8 mouse cellular contexts compared by ENCODE assay signal in genomic region chr3:51611972-51612371, GRCm38 (mm10). TPM values are rescaled to one million over a fixed set of nuclear protein-coding genes. Genes with fewer than 3 reads are reported as not detected.
DNase-seq lines count a peak whose midpoint lies in the region; ATAC-seq and TF ChIP-seq lines count a peak whose summit lies in the region.

No protein-coding gene starts in this region.

- H3K27ac ChIP-seq in embryonic facial prominence, embryonic 12.5 days, result 0 out of 2 replicates have a peak overlapping the region, but pooled peaks have one; percentile 36
- H3K27ac ChIP-seq in heart, adult 2 months, result peak overlapping the region; percentile 23; the same call in 1 of the 2 replicates
- no peak overlapping the region for H3K27ac ChIP-seq in kidney, adult 2 months (ENCODE audit: insufficient read depth, low read depth, low read length)
- H3K27ac ChIP-seq in liver, embryonic 14.5 days, result no peak overlapping the region

- H3K9ac ChIP-seq in embryonic facial prominence, embryonic 12.5 days, result no peak overlapping the region; the same call in 1 of the 2 replicates
- no peak overlapping the region for H3K9ac ChIP-seq in heart, adult 2 months (ENCODE audit: low read depth, low read length)
- H3K9ac ChIP-seq in liver, embryonic 14.5 days (replicated peaks), result no peak overlapping the region

- H3K9me3 ChIP-seq in embryonic facial prominence, embryonic 12.5 days, result no peaks in the 10 kb centered on the region
- no peaks in the 10 kb centered on the region for H3K9me3 ChIP-seq in liver, embryonic 14.5 days (ENCODE audit: control insufficient read depth, low read length)

- peak; percentile 61; the same call in 1 of the 2 replicates for TF ChIP-seq EP300 in heart, adult 2 months (IDR thresholded peaks at IDR 0.05; ENCODE audit: insufficient read depth, low read depth, low read length)
- TF ChIP-seq EP300 in liver, embryonic 14.5 days (IDR thresholded peaks at IDR 0.05; ENCODE audit: low read depth), result no peak

- H3K27me3 ChIP-seq in embryonic facial prominence, embryonic 12.5 days, result no peaks in the 10 kb centered on the region
- H3K27me3 ChIP-seq in heart, adult 2 months (ENCODE audit: control insufficient read depth, insufficient read depth, low read length), result no peaks in the 10 kb centered on the region
- no peaks in the 10 kb centered on the region for H3K27me3 ChIP-seq in kidney, adult 2 months (replicated peaks; ENCODE audit: control insufficient read depth, insufficient read depth, low read length)
- no peaks in the 10 kb centered on the region for H3K27me3 ChIP-seq in liver, embryonic 14.5 days (ENCODE audit: control insufficient read depth, insufficient read depth, low read length)

- peaks cover 6% of the 10 kb centered on the region; the same call in 1 of the 2 replicates for H3K4me1 ChIP-seq in embryonic facial prominence, embryonic 12.5 days
- H3K4me1 ChIP-seq in heart, adult 2 months (ENCODE audit: control insufficient read depth, insufficient read depth, low read length), result no peaks in the 10 kb centered on the region
- no peaks in the 10 kb centered on the region for H3K4me1 ChIP-seq in kidney, adult 2 months (ENCODE audit: control insufficient read depth, insufficient read depth, low read length)
- H3K4me1 ChIP-seq in liver, embryonic 14.5 days (replicated peaks; ENCODE audit: control insufficient read depth in 2 of 2, insufficient read depth in 2 of 2, low read length in 1 of 2), result peaks cover 0 to 6% of the 10 kb centered on the region in 2 experiments; a peak in 2 of 4 replicates

- no peak overlapping the region for H3K4me2 ChIP-seq in embryonic facial prominence, embryonic 12.5 days (replicated peaks)
- H3K4me2 ChIP-seq in liver, embryonic 14.5 days (ENCODE audit: low read depth), result no peak overlapping the region

- 0 out of 2 replicates have a peak, but pooled peaks have one; percentile 31 for TF ChIP-seq POLR2A in heart, adult 2 months (IDR thresholded peaks at IDR 0.05; ENCODE audit: insufficient read depth, low read depth, low read length)
- no peak for TF ChIP-seq POLR2A in kidney, adult 2 months (IDR thresholded peaks at IDR 0.05; ENCODE audit: low read depth, low read length)

- peak; percentile 72 for DNase-seq in ES-CJ7 (ENCODE audit: low read depth, low spot score)
- DNase-seq in adrenal gland, postnatal 14 days, result peak; percentile 88
- peak; percentile 65 to 79 for DNase-seq in heart, adult 2 months
- peak; percentile 75 for DNase-seq in kidney, adult 2 months
- peak; percentile 16 to 32 (median 22) for DNase-seq in liver, embryonic 14.5 days (ENCODE audit: low read depth in 3 of 3, low spot score in 3 of 3)
- DNase-seq in ovary, adult 18-20 months (ENCODE audit: low spot score), result peak; percentile 74
- DNase-seq in urinary bladder, postnatal 4 days (ENCODE audit: low spot score in 2 of 2), result peak; percentile 67 to 69

- intact Hi-C loops in heart, adult 2 months (cut with DNase I), result no loop called here

- peak; percentile 65 for TF ChIP-seq CTCF in heart, adult 2 months (IDR thresholded peaks at IDR 0.05)
- TF ChIP-seq CTCF in kidney, adult 2 months (conservative IDR thresholded peaks at IDR 0.05; ENCODE audit: insufficient read depth, insufficient read length, low read depth, low read length), result peak; percentile 50
- TF ChIP-seq CTCF in liver, embryonic 14.5 days (IDR thresholded peaks at IDR 0.05; ENCODE audit: low read depth), result peak; percentile 49

- no peaks in the 10 kb centered on the region for H3K36me3 ChIP-seq in embryonic facial prominence, embryonic 12.5 days
- no peaks in the 10 kb centered on the region for H3K36me3 ChIP-seq in heart, adult 2 months (ENCODE audit: control insufficient read depth, insufficient read depth, low read length)
- no peaks in the 10 kb centered on the region for H3K36me3 ChIP-seq in kidney, adult 2 months (ENCODE audit: control insufficient read depth, insufficient read depth, low read length)
- no peaks in the 10 kb centered on the region for H3K36me3 ChIP-seq in liver, embryonic 14.5 days (replicated peaks; ENCODE audit: control insufficient read depth, insufficient read depth, low read depth)

- WGBS in embryonic facial prominence, embryonic 12.5 days, result 7% methylated on average over 6 of the region's 6 CpGs
- 9% methylated on average over 6 of the region's 6 CpGs for WGBS in heart, adult 2 months
- WGBS in kidney, adult 2 months, result 6% methylated on average over 6 of the region's 6 CpGs
- WGBS in liver, embryonic 14.5 days (ENCODE audit: insufficient replicate concordance), result 4% methylated on average over 6 of the region's 6 CpGs

- no peak overlapping the region for H3K4me3 ChIP-seq in embryonic facial prominence, embryonic 12.5 days
- H3K4me3 ChIP-seq in heart, adult 2 months, result no peak overlapping the region
- no peak overlapping the region for H3K4me3 ChIP-seq in kidney, adult 2 months (ENCODE audit: insufficient read depth, low read depth, low read length)
- no peak overlapping the region for H3K4me3 ChIP-seq in liver, embryonic 14.5 days (ENCODE audit: insufficient read depth in 1 of 2, low read depth in 2 of 2, low read length in 2 of 2)

- H3K79me2 ChIP-seq in heart, adult 2 months (replicated peaks; ENCODE audit: control insufficient read depth, insufficient read depth, low read length), result no peaks in the 10 kb centered on the region

- ATAC-seq in embryonic facial prominence, embryonic 12.5 days (ENCODE audit: insufficient number of reproducible peaks, insufficient read depth, low FRiP score, low TSS enrichment), result no peak
- ATAC-seq in liver, embryonic 14.5 days (ENCODE audit: insufficient read depth), result peak; percentile 43; the same call in 1 of the 2 replicates

RNA-seq across cellular contexts. Expression of gene Mgst2, which starts 48.2 kb away (rescaled TPM):
- total RNA-seq in adrenal gland, postnatal 14 days (2021), result 65.8 and 71.2 TPM in 2 replicates
- 1.3 and 1.7 TPM in 2 replicates for polyA plus RNA-seq in embryonic facial prominence, embryonic 12.5 days (2016; fragmentation: Nextera tagmentation; extraction: Ambion mirVana)
- total RNA-seq in heart, adult 2 months (2021), result under 1 TPM; 0.43 to 0.60 TPM
- polyA plus RNA-seq in heart, adult 2 months (2012; rRNA removed), result 0.06 and 1.4 TPM in 2 replicates
- 0.11 and 0.55 TPM in 2 replicates for polyA plus RNA-seq in kidney, adult 2 months (2012; rRNA removed)
- 2.8 and 3.6 TPM in 2 replicates for polyA plus RNA-seq in liver, embryonic 14.5 days (2012; rRNA removed)
- 19.0 and 20.8 TPM in 2 replicates for polyA plus RNA-seq in liver, embryonic 14.5 days (2014; fragmentation: Nextera tagmentation; extraction: Ambion mirVana)

RNA-seq across cellular contexts. Expression of gene Setd7, which starts 51.3 kb away (rescaled TPM):
- 33.5 and 47.5 TPM in 2 replicates for total RNA-seq in adrenal gland, postnatal 14 days (2021)
- 4.6 and 4.8 TPM in 2 replicates for polyA plus RNA-seq in embryonic facial prominence, embryonic 12.5 days (2016; fragmentation: Nextera tagmentation; extraction: Ambion mirVana)
- total RNA-seq in heart, adult 2 months (2021), result 10 to 100 TPM; 51.0 to 68.2 TPM
- polyA plus RNA-seq in heart, adult 2 months (2012; rRNA removed), result 21.6 and 36.6 TPM in 2 replicates
- polyA plus RNA-seq in kidney, adult 2 months (2012; rRNA removed), result 11.8 and 14.1 TPM in 2 replicates
- polyA plus RNA-seq in liver, embryonic 14.5 days (2012; rRNA removed), result 1.5 and 1.8 TPM in 2 replicates
- polyA plus RNA-seq in liver, embryonic 14.5 days (2014; fragmentation: Nextera tagmentation; extraction: Ambion mirVana), result 0.88 and 1.0 TPM in 2 replicates

Comparison
In these comparisons a context has a peak if more than half of its experiments do, and no peak if none do; other contexts are left out.
1. DNase-seq: peak in every context shown above with its lines; median percentile 88 in adrenal gland, postnatal 14 days; 75 in kidney, adult 2 months; 74 in ovary, adult 18-20 months; 72 in ES-CJ7; 72 in heart, adult 2 months; 68 in urinary bladder, postnatal 4 days; 22 in liver, embryonic 14.5 days.
2. H3K27ac ChIP-seq: peak in embryonic facial prominence, embryonic 12.5 days (single experiment) and heart, adult 2 months (single experiment); none in kidney, adult 2 months (single experiment) and liver, embryonic 14.5 days (single experiment).
3. Peak in every context shown above with its lines, with median percentiles within 50 percentile points of each other: CTCF ChIP-seq.